Mouse (Mus musculus) G1E (cell line): ENCODE data around the gene Myct1.

Experiments
- CTCF ChIP-seq: IDR thresholded peaks from 2 replicates; pipeline ENCODE4 v1.5.1; 2012; ENCODE audit warnings: low read depth, low read length, inconsistent platforms, mixed read lengths
- GATA1 ChIP-seq: IDR thresholded peaks from 2 replicates; pipeline ENCODE4 v1.6.1; 2012; ENCODE audit warnings: borderline replicate concordance, low read length, inconsistent platforms, mixed read lengths
- TAL1 ChIP-seq: conservative IDR thresholded peaks from 2 replicates; pipeline ENCODE4 v1.6.1; 2012; ENCODE audit warnings: low read depth, low read length, inconsistent platforms, mixed read lengths

DNA sequence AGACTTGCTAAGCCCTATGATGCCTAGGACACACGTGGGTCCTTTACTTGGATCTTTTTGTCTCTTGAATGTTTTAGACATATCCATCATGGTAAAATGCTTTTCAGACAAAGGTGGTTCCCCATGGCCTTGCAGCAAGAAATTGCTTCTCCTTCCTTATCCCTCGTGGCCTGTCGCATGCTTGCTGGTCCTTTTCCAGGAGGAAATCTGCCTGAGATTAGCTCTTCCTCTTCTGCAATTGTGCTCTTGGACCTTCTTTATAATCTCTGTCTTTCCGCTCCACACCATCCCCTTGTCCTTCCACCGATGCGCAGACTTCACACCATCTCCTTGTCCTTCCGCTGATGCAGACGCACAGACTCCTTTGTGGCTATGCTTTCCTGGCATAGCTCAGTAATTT lies 23.5 kb upstream of the Myct1 start:
- TF ChIP-seq CTCF (no peak), GATA1 (no peak), TAL1 (no peak)
